Mouse (Mus musculus) midbrain, embryonic 15.5 days (tissue): Measurements from ENCODE around the gene Fat2. TPM values are rescaled to one million over a fixed set of nuclear protein-coding genes. Genes with fewer than 3 reads are reported as not detected.

Experiments used
- ATAC-seq: fragments of 200-750 bp; cut with Nextera tagmentation; replicated peaks from 2 replicates; pipeline ENCODE4 v1.8.0; 2017; ENCODE audit warnings: moderate TSS enrichment
- H3K27ac ChIP-seq: fragments of 300-500 bp; sonication (generic); 2 replicates; pipeline ENCODE4 v1.5.1; 2015; ENCODE audit warnings: mild to moderate bottlenecking, inconsistent platforms
- H3K27me3 ChIP-seq: fragments of 300-500 bp; sonication (generic); replicated peaks from 2 replicates; pipeline ENCODE4 v1.6.1; 2015; ENCODE audit warnings: inconsistent platforms
- H3K36me3 ChIP-seq: fragments of 300-500 bp; sonication (generic); replicated peaks from 2 replicates; pipeline ENCODE4 v1.6.1; 2015; ENCODE audit warnings: inconsistent platforms
- H3K4me1 ChIP-seq: fragments of 300-500 bp; sonication (generic); 2 replicates; pipeline ENCODE4 v1.6.1; 2015; ENCODE audit warnings: inconsistent platforms
- H3K4me2 ChIP-seq: fragments of 300-500 bp; sonication (generic); 2 replicates; pipeline ENCODE4 v1.6.1; 2015; ENCODE audit warnings: inconsistent platforms, mild to moderate bottlenecking, moderate library complexity
- H3K4me3 ChIP-seq: fragments of 300-500 bp; sonication (generic); 2 replicates; pipeline ENCODE4 v1.5.1; 2015; ENCODE audit warnings: mild to moderate bottlenecking, inconsistent platforms
- H3K9ac ChIP-seq: fragments of 300-500 bp; sonication (generic); 2 replicates; pipeline ENCODE4 v1.6.1; 2015; ENCODE audit warnings: mild to moderate bottlenecking, inconsistent platforms
- H3K9me3 ChIP-seq: fragments of 300-500 bp; sonication (generic); 2 replicates; pipeline ENCODE4 v1.6.1; 2016; ENCODE audit warnings: inconsistent platforms
- WGBS: fragments of 180-500 bp; shearing (Covaris S2); methylation state at CpG from one replicate; pipeline ENCODE4 v1.1.7; 2015; ENCODE audit warnings: mixed read lengths; 5-methylcytosine and 5-hydroxymethylcytosine counted together
- polyA plus RNA-seq: library from polyadenylated mRNA; unstranded; fragments of >200 nt; fragmentation: Nextera tagmentation; extraction: Ambion mirVana; gene quantifications from 2 replicates; pipeline ENCODE4 v1.2.1, GENCODE M21; 2015

Gene Fat2
- polyA plus RNA-seq, 1 experiment from 2014 or later, result 0.12 TPM

DNA sequence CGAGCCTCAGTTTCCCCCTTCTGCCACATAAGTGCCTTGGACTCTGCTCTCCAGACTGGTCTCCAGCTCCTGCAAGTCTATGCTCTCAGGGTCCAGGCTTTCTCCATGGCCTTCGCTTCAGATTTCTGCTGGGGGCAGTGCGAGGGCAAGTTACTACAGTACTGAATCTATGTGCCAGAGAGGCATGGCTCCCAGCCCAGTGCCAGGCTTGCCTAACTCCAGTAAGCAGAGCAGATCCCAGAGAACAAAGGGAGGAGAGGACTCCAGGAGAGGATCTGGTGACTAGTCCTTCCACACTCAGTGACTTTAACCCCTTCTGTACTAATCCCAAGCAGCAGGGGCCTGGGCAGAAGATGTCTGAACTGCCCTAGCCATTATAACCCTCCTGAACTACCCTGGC, 28.3 kb upstream of the Fat2 start:
- no peak overlapping the region for H3K4me2 ChIP-seq
- no peaks in the 10 kb centered on the region for H3K36me3 ChIP-seq
- no peaks in the 10 kb centered on the region for H3K9me3 ChIP-seq
- H3K27me3 ChIP-seq, result no peaks in the 10 kb centered on the region
- no peaks in the 10 kb centered on the region for H3K4me1 ChIP-seq
- no peak overlapping the region for H3K27ac ChIP-seq
- H3K9ac ChIP-seq, result no peak overlapping the region
- no peak overlapping the region for H3K4me3 ChIP-seq
- no peak for ATAC-seq
- WGBS, result 83% methylated on average over 3 of the region's 3 CpGs

DNA sequence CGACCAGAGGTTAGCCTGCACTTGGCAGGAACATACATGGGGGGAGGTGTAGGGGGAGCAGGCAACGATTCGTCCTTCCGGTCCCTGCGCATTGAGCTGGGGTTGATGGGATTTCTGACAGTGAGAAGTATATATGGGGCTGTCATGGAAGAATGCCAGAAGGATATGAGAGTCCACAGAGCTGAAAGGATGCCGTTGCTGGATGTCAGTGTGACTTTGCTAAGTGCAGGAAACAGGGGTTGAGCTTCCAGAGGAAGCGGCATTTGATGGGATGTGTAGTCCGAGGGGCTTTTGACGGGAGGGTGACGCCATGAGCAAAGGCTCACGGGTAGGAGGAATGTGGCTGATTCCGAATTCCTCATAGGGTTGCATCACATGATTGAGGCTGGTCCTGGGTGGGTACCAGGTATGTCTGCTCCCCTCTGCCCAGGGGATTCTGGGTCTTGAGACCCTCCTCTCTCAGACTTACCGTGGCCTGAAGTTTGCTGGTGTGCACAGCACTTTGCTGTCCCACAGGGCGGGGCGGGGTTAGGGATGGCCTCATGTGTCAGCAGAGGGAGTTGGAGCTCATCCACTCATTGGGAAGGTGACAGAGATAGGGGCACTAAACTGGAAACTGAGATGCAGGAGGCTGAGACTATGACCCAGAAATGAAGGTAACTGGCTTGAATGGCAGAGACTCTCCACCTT, 21.9 kb upstream of the Fat2 start:
- no peaks in the 10 kb centered on the region for H3K36me3 ChIP-seq
- H3K4me2 ChIP-seq, result no peak overlapping the region
- H3K4me3 ChIP-seq, result no peak overlapping the region
- no peaks in the 10 kb centered on the region for H3K27me3 ChIP-seq
- 86% methylated on average over 15 of the region's 15 CpGs for WGBS
- ATAC-seq, result no peak
- no peaks in the 10 kb centered on the region for H3K4me1 ChIP-seq
- no peak overlapping the region for H3K27ac ChIP-seq
- H3K9ac ChIP-seq, result no peak overlapping the region
- H3K9me3 ChIP-seq, result no peaks in the 10 kb centered on the region

DNA sequence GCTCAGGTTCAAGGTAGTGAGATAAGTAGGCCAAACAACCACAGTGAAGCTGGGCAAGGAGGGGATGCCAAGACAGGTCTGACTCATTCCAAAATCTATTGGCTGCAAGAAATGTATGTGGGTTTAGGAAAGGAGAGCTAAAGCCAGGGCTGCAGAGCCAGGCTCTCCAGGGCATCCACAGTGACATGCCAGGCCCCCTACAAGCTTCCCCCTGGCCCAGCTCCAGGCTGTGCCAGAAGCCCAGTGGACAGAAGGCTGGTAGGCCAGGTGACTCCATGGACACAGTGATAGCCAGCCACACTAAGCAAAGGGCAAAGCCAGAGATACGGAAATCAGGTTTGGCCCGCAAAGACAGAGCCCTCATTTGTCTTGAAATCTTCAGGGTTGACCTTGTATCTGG, 20.5 kb upstream of the Fat2 start:
- Histone ChIP-seq H3K9ac (no peak overlapping the region), H3K9me3 (no peaks in the 10 kb centered on the region), H3K4me1 (no peaks in the 10 kb centered on the region), H3K36me3 (no peaks in the 10 kb centered on the region), H3K4me2 (no peak overlapping the region), H3K4me3 (no peak overlapping the region), H3K27me3 (no peaks in the 10 kb centered on the region), H3K27ac (no peak overlapping the region)
- 91% methylated on average over 2 of the region's 2 CpGs for WGBS
- no peak for ATAC-seq

DNA sequence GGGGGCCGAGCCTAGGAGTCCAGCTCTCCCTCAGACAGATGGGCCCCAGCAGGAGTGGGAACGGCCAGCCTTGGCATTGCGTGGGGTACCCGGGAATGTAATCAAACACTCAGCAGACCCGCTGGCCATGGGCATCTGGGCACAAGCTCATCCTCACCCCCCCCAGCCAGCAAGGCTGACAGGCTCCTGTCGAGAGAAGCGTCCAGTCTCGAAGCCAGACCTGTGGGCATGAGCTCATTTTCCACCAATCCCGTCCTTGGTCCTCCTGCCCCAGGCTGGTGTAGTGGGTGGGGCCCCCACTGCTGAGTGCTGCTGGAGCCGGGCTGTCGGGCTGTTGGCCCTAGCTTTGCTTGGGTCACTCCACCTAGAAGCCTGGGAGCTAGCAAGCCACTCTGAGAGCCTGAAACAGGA, 5.6 kb upstream of the Fat2 start:
- Histone ChIP-seq H3K9me3 (no peaks in the 10 kb centered on the region), H3K4me3 (no peak overlapping the region), H3K36me3 (no peaks in the 10 kb centered on the region), H3K4me1 (no peaks in the 10 kb centered on the region), H3K4me2 (no peak overlapping the region), H3K9ac (no peak overlapping the region), H3K27me3 (no peaks in the 10 kb centered on the region), H3K27ac (no peak overlapping the region)
- WGBS, result 70% methylated on average over 11 of the region's 11 CpGs
- no peak for ATAC-seq

DNA sequence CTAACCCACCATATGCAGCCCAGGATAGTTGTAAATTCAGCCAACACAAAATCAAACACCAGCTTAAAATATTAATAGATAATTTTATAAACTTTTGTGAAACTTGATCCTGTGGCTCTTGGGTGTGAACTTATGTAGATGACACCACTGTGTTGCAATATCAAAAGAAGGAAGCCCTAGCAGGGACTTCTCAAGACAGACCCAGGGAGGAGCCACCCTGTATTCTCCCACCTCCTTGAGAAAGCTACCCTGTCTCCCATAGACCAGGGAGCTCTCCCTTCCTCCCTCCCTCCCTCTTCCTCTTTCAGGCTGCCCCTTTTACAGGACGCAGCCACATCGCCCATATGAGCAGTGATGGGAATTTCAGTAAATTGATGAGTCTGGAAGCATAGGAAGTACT, 4.4 kb upstream of the Fat2 start:
- no peak overlapping the region for H3K4me2 ChIP-seq
- no peaks in the 10 kb centered on the region for H3K4me1 ChIP-seq
- WGBS, result 78% methylated on average over 2 of the region's 2 CpGs
- no peak overlapping the region for H3K9ac ChIP-seq
- ATAC-seq, result no peak
- H3K4me3 ChIP-seq, result no peak overlapping the region
- H3K27me3 ChIP-seq, result no peaks in the 10 kb centered on the region
- H3K9me3 ChIP-seq, result no peaks in the 10 kb centered on the region
- H3K27ac ChIP-seq, result no peak overlapping the region
- no peaks in the 10 kb centered on the region for H3K36me3 ChIP-seq

DNA sequence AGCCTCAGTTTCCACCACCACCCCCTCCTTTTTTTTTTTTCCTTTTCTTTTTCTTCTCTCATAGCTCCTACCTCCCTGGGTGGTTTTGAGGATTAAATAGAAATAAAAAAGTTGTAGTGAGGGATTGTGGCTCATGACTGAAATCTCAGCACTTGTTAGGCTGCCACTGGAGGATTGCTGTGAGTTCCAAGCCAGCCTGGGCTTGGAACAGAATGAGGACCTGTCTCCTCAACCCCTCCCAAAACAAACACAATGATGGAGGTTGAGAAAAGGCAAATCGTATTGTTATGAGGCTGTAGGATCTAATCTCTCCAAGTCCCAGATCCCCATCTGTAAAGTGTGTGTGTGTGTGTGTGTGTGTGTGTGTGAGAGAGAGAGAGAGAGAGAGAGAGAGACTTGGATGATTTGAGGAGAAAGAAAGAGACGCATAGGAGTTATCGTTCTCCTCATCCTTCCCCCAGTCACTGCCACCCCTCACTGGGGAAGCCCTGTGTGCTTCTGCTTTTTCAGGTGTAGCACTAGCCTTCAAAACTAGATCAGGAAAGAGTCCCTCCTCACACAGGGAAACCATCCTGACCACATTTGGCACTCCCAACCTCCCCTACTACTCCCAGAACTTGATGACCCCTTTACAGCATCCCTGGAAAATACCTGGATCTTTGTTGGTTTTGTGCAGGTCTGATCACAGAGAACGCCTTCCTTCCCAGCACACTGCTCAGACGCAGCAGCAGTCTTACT, 837 bp upstream of the Fat2 start:
- WGBS, result 69% methylated on average over 5 of the region's 5 CpGs
- Histone ChIP-seq H3K9me3 (no peaks in the 10 kb centered on the region), H3K4me1 (no peaks in the 10 kb centered on the region), H3K27me3 (no peaks in the 10 kb centered on the region), H3K27ac (no peak overlapping the region), H3K9ac (no peak overlapping the region), H3K4me2 (no peak overlapping the region), H3K36me3 (no peaks in the 10 kb centered on the region), H3K4me3 (no peak overlapping the region)
- ATAC-seq, result no peak

DNA sequence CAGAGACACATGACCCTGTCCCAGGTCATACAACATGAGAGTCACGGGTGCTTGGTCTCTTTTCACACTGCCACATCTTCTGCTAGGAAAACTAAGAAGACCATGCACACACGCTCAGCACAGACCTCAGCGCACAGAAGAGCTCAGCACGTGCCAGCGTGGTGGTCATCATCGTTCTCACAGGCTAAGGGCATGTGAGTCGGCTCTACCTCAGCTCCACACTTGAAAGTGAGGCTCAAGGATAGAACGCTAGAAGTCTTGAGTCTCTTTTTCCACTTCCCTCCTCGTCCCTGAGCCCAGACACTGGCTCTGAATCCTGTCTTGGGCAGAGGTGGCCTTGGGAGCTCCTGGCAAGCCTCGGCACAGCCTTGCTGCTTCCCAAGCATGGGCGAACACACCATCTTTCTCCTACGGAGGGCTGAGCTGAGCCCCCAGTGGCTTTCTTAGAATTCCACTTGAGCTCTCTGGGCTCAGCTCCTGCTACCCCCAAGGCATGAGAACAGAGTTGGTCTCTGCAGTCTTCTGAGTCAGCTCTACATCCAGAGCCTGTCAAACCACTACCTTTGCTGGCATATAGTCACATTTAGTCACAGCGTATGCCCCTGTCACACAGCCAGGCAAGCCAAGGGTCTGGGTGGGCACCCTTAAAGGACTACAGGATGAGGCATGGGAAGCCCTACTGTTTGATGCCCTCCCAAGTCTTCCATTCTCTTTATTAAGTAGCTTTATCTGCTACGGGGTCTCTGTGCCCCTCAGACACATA, 869 bp downstream of the Fat2 start:
- 91% methylated on average over 14 of the region's 14 CpGs for WGBS
- H3K27ac ChIP-seq, result no peak overlapping the region
- ATAC-seq, result no peak
- no peak overlapping the region for H3K4me2 ChIP-seq
- no peak overlapping the region for H3K9ac ChIP-seq
- H3K27me3 ChIP-seq, result no peaks in the 10 kb centered on the region
- H3K9me3 ChIP-seq, result no peaks in the 10 kb centered on the region
- H3K36me3 ChIP-seq, result no peaks in the 10 kb centered on the region
- no peak overlapping the region for H3K4me3 ChIP-seq
- no peaks in the 10 kb centered on the region for H3K4me1 ChIP-seq

DNA sequence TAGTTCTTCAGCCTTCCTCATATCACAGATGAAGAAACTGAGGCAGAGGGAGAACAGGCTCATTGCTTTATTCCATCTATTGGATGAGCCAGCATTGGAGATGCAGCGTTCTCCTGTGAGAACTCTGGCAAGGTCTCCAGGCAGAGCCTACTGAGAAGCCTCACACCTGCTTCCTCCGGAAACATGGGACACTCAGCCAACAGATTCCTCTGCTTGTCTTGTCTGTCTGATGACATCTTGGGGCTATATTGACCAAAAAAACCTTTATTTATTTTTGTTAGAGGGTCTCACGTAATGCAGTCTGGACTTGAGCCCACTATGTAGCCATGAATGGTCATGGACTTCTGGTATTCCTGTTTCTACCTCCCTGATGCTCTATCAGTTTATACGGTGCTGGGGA, 1.8 kb downstream of the Fat2 start:
- Histone ChIP-seq H3K36me3 (no peaks in the 10 kb centered on the region), H3K27me3 (no peaks in the 10 kb centered on the region), H3K9me3 (no peaks in the 10 kb centered on the region), H3K27ac (no peak overlapping the region), H3K4me2 (no peak overlapping the region), H3K4me1 (no peaks in the 10 kb centered on the region), H3K9ac (no peak overlapping the region), H3K4me3 (no peak overlapping the region)
- no peak for ATAC-seq
- WGBS, result 86% methylated on average over 4 of the region's 4 CpGs

DNA sequence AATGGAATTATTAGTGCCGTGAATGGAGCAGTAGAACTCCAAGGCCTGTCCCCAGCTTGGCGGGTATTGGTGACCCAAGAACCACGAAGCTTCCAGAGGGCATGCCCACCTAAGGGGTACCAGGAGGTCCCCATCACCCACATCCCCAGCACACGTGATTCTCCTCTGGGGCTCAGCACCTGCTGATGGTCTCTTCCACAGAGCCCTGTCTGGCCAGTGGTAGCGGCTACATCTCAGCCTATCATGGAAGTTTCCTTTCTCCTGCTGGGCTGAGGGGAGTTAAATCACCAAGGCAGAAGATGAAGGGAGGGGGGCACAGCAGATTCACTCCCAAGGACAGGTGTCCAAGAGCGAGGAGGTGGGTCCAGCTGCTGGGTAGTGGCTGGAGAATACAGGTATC, 2.3 kb downstream of the Fat2 start:
- Histone ChIP-seq H3K27me3 (no peaks in the 10 kb centered on the region), H3K4me3 (no peak overlapping the region), H3K9me3 (no peaks in the 10 kb centered on the region), H3K4me2 (no peak overlapping the region), H3K27ac (no peak overlapping the region), H3K9ac (no peak overlapping the region), H3K4me1 (no peaks in the 10 kb centered on the region), H3K36me3 (no peaks in the 10 kb centered on the region)
- 86% methylated on average over 6 of the region's 6 CpGs for WGBS
- no peak for ATAC-seq

DNA sequence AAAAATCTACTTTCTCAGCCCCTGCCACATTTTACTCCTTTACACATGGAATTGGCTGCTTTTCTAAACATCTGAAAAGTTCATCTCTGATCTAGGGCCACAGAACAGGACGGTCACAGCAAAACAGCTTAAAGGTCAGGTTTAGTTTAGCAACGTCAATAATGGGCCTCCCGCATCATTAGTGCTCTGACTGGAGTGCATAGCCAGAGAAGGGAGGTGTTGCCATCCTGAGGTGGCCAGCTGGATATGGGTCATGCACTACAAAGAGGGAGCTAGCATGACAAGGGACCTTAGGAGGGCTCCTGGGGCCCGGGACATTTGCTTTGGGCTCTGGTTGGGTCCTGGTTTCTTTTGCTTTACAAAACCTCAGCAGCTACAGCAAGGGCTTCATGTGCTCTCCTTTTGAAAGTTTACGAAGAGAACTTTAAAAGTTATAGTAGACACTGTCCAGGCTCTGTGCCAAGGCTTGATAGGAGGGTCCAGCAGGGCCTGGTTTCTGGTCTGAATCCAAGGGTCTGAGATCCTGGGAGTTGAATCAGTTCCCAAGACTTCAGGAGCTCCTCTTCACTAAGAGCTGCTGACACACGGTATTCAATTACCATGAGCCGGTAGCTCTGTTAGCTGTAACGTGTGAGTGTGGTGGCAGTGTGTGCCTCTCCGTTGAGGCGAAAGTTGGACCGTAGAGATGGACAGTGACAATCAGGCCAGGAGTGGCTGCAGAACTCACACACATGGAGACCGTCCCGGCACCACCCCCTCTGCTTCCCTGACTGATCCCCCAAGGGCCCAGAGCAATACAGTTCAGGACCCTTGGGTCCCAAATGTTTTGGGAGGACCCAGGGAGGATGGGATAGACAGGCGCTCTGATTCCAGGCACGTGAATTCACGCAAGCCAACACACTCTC, 6.2 kb downstream of the Fat2 start:
- Histone ChIP-seq H3K36me3 (no peaks in the 10 kb centered on the region), H3K27ac (no peak overlapping the region), H3K4me1 (no peaks in the 10 kb centered on the region), H3K4me3 (no peak overlapping the region), H3K9me3 (no peaks in the 10 kb centered on the region), H3K4me2 (no peak overlapping the region), H3K9ac (no peak overlapping the region), H3K27me3 (no peaks in the 10 kb centered on the region)
- whole genome bisulfite sequencing, result 85% methylated on average over 16 of the region's 16 CpGs
- no peak for ATAC-seq

DNA sequence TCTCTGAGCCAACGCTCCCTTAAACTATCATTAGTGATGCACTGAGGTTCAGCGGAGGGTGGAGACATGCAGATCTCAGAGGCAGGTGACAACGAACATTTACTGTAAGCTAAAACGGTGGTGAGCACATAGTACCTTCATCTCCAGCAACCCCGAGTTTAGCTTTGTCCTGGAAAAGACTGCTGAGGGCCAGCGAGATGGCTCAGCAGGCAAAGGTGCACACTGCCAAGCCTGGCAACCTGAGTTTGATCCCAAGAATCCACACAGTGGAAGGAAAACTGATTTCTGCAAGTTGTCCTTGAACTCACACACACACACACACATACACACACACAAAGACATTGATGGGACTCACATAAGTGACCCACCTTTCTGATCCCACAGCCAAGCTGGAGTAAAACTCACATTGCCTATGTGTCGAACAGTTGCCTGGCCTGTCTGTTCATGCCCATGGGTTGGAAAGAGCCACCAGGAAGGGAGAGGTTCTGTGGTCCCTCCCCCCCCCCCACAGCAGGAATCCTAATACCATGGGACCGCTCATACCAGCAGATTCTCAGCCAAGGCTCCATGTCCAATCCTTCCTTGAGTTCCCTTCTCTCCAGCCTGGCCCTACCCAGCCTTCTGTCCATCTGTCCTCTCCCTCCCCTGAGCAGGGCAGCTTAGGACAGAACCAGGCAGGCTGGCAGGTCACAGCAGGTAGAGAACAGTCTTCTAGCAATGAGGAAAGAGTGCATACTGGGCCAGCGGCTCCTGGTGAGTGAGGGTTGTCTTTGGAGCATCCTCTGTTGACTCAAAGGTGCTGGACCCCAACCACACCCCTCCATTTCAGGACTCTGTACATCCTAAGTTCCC, 8.6 kb downstream of the Fat2 start:
- Histone ChIP-seq H3K9me3 (no peaks in the 10 kb centered on the region), H3K36me3 (no peaks in the 10 kb centered on the region), H3K4me3 (no peak overlapping the region), H3K9ac (no peak overlapping the region), H3K4me1 (no peaks in the 10 kb centered on the region), H3K4me2 (no peak overlapping the region), H3K27me3 (no peaks in the 10 kb centered on the region), H3K27ac (no peak overlapping the region)
- ATAC-seq, result no peak
- 91% methylated on average over 9 of the region's 9 CpGs for WGBS
